Mouse (Mus musculus) layer of hippocampus, postnatal 36 days (tissue): ENCODE measurements around the gene Pagr1a. TPM values are rescaled to one million over a fixed set of nuclear protein-coding genes. Genes with fewer than 3 reads are reported as not detected.

Experiments
- DNase-seq, 2 experiments: peaks; one replicate each; pipeline ENCODE4 v3.0.0; 2022
- total RNA-seq, 2 experiments: library from RNA; stranded (reverse); gene quantifications; 2 replicates each; pipeline ENCODE4 v1.2.3; 2021

Gene Pagr1a
- total RNA-seq, 2 experiments from 2014 or later, result 10.4 to 16.2 TPM

- DNase-seq, result peak in 1 of 2 experiments; percentile 60
Observed at GRCm38 (mm10) chr7:127020901-127021562, 3.9 kb upstream of the Pagr1a start, which contains the start of the genes Gm42742 and Prrt2. Gene Gm42742 (minus strand): TSS chr7:127021097. Gene Prrt2 (minus strand): TSS chr7:127021211.

- DNase-seq, result no peak
Observed at GRCm38 (mm10) chr7:127020491-127020890, 3.3 kb upstream of the Pagr1a start.

GRCm38 (mm10) chr7:127020031-127020430, 2.9 kb upstream of the Pagr1a start:
- no peak for DNase-seq

GRCm38 (mm10) chr7:127019306-127019960, 2.3 kb upstream of the Pagr1a start:
- no peak for DNase-seq

GRCm38 (mm10) chr7:127018416-127019305, 1.5 kb upstream of the Pagr1a start:
- DNase-seq, result no peak

GRCm38 (mm10) chr7:127017950-127018345, 796 bp upstream of the Pagr1a start:
- no peak for DNase-seq

GRCm38 (mm10) chr7:127016486-127016938, 640 bp downstream of the Pagr1a start:
- DNase-seq, result no peak

- no peak for DNase-seq
Observed at GRCm38 (mm10) chr7:127016481-127016485, 869 bp downstream of the Pagr1a start, which contains the start of gene Pagr1b. Gene Pagr1b (minus strand): TSS chr7:127016484.

GRCm38 (mm10) chr7:127016081-127016480, 1.1 kb downstream of the Pagr1a start:
- no peak for DNase-seq

GRCm38 (mm10) chr7:127014993-127015392, 2.2 kb downstream of the Pagr1a start:
- no peak for DNase-seq

- no peak for DNase-seq
Observed at GRCm38 (mm10) chr7:127014320-127014719, 2.8 kb downstream of the Pagr1a start, which contains the start of gene Mvp. Gene Mvp (minus strand): TSS chr7:127014621.

GRCm38 (mm10) chr7:127013385-127013784, 3.8 kb downstream of the Pagr1a start:
- DNase-seq, result no peak

GRCm38 (mm10) chr7:127012845-127013244, 4.3 kb downstream of the Pagr1a start:
- no peak for DNase-seq

- no peak for DNase-seq
Observed at GRCm38 (mm10) chr7:127012374-127012773, 4.8 kb downstream of the Pagr1a start.

- DNase-seq, result no peak
Observed at GRCm38 (mm10) chr7:127011717-127012116, 5.4 kb downstream of the Pagr1a start.

GRCm38 (mm10) chr7:127011051-127011450, 6.1 kb downstream of the Pagr1a start:
- DNase-seq, result no peak

GRCm38 (mm10) chr7:127009307-127010085, 7.7 kb downstream of the Pagr1a start:
- no peak for DNase-seq

- peak; percentile 87 for DNase-seq
Observed at GRCm38 (mm10) chr7:127008239-127009019, 8.7 kb downstream of the Pagr1a start.

GRCm38 (mm10) chr7:127007313-127008024, 9.7 kb downstream of the Pagr1a start:
- DNase-seq, result no peak

- no peak for DNase-seq
Observed at GRCm38 (mm10) chr7:127004122-127004875, 12.9 kb downstream of the Pagr1a start.
